ENCODE assay signal across 22 mouse cellular contexts in genomic region chr12:54262236-54263005, GRCm38 (mm10). TPM values are rescaled to one million over a fixed set of nuclear protein-coding genes. Genes with fewer than 3 reads are reported as not detected.
A peak's percentile ranks its signal among the peaks of the same experiment; 100 is the strongest.
DNase-seq lines count a peak whose midpoint lies in the region; ATAC-seq lines count a peak whose summit lies in the region.
"Had no signal": no experiment of that assay in that cellular context is flagged by ENCODE, and none has a peak within 500 bp of the region (broad histone marks: within the 10 kb centered on the region; RNA-seq: fewer than 3 reads in every experiment).

No protein-coding gene starts in this region.

- no peak overlapping the region for H3K4me3 ChIP-seq in kidney, embryonic 15.5 days (replicated peaks)
- H3K4me3 ChIP-seq: embryonic facial prominence, embryonic 15.5 days; erythroblast, embryonic 14.5 days; forebrain, embryonic 10.5 days; forebrain, embryonic 15.5 days; heart, embryonic 12.5 days; hindbrain, embryonic 12.5 days had no signal

- peak; percentile 33; the same call in 1 of the 2 replicates for ATAC-seq in kidney, embryonic 15.5 days (replicated peaks; ENCODE audit: low FRiP score)
- ATAC-seq: forebrain, embryonic 15.5 days had no signal

- H3K27me3 ChIP-seq in kidney, embryonic 15.5 days: no peaks in the 10 kb centered on the region
- H3K27me3 ChIP-seq: CH12.LX; embryonic facial prominence, embryonic 15.5 days; forebrain, embryonic 15.5 days; hindbrain, embryonic 12.5 days had no signal

- intact Hi-C loops in heart, postnatal 10 days (cut with DNase I): no loop called here

- H3K36me3 ChIP-seq in kidney, embryonic 15.5 days: no peaks in the 10 kb centered on the region
- H3K36me3 ChIP-seq: embryonic facial prominence, embryonic 15.5 days; forebrain, embryonic 10.5 days; forebrain, embryonic 15.5 days; heart, embryonic 12.5 days; hindbrain, embryonic 12.5 days had no signal

- H3K9ac ChIP-seq in kidney, embryonic 15.5 days: no peak overlapping the region
- H3K9ac ChIP-seq: embryonic facial prominence, embryonic 15.5 days; forebrain, embryonic 15.5 days; heart, embryonic 12.5 days; hindbrain, embryonic 12.5 days had no signal

- no peak overlapping the region for H3K4me2 ChIP-seq in kidney, embryonic 15.5 days
- H3K4me2 ChIP-seq: embryonic facial prominence, embryonic 15.5 days; forebrain, embryonic 15.5 days; heart, embryonic 12.5 days; hindbrain, embryonic 12.5 days had no signal

- WGBS in kidney, embryonic 15.5 days: 68% methylated on average over 11 of the region's 11 CpGs

- no peak overlapping the region for H3K27ac ChIP-seq in kidney, embryonic 15.5 days
- H3K27ac ChIP-seq: embryonic facial prominence, embryonic 15.5 days; forebrain, embryonic 10.5 days; forebrain, embryonic 15.5 days; hindbrain, embryonic 12.5 days; hindbrain, postnatal 0 days had no signal

- peak; percentile 71 for DNase-seq in heart, adult 11 months
- no peak for DNase-seq in heart, postnatal 10 days
- peak; percentile 67 for DNase-seq in Muller cell, postnatal 12 days (ENCODE audit: inconsistent ontology term)
- peak; percentile 44 to 53 for DNase-seq in kidney, postnatal 36 days
- DNase-seq in layer of hippocampus, postnatal 14 days (ENCODE audit: low spot score in 2 of 2): no peak
- no peak for DNase-seq in thymus, postnatal 4 days
- DNase-seq: adrenal gland, adult 2 months; adrenal gland, postnatal 25 days; cerebellum, adult 18-20 months; cerebellum, postnatal 10 days; embryo, embryonic 11 days; gastrocnemius, postnatal 14 days; heart, postnatal 4 days had no signal

- H3K4me1 ChIP-seq in kidney, embryonic 15.5 days: peaks cover 19% of the 10 kb centered on the region

- no peaks in the 10 kb centered on the region for H3K9me3 ChIP-seq in kidney, embryonic 15.5 days (replicated peaks)
- H3K9me3 ChIP-seq: embryonic facial prominence, embryonic 15.5 days; forebrain, embryonic 10.5 days; forebrain, embryonic 15.5 days; heart, embryonic 12.5 days; hindbrain, embryonic 12.5 days had no signal

RNA-seq across cellular contexts. Expression of gene Egln3, which starts 58.8 kb away (rescaled TPM):
- 10 to 100 TPM; 39.0 to 49.5 TPM for total RNA-seq in heart, postnatal 10 days (2021)
- polyA plus RNA-seq in kidney, embryonic 15.5 days (2015; fragmentation: Nextera tagmentation; extraction: Ambion mirVana): 14.3 and 15.3 TPM in 2 replicates
- 1 to 10 TPM; 4.3 to 5.9 TPM for total RNA-seq in layer of hippocampus, postnatal 14 days (2021)
- polyA plus RNA-seq: erythroblast, embryonic 14.5 days had no signal

Comparison
In these comparisons a context has a peak if more than half of its experiments do, and no peak if none do; other contexts are left out.
1. DNase-seq: peak in heart, adult 11 months (single experiment), Muller cell, postnatal 12 days (single experiment) and kidney, postnatal 36 days (2 of 2); none in heart, postnatal 10 days (0 of 2), layer of hippocampus, postnatal 14 days (0 of 2) and thymus, postnatal 4 days (single experiment).
2. RNA of gene Egln3, which starts 58.8 kb away (total RNA-seq): 39.0 to 49.5 TPM in heart, postnatal 10 days; 4.3 to 5.9 TPM in layer of hippocampus, postnatal 14 days; every median in the first group is over 4 times any median in the second.